Mouse (Mus musculus): ENCODE measurements around the gene Atn1. TPM values are rescaled to one million over a fixed set of nuclear protein-coding genes. Genes with fewer than 3 reads are reported as not detected.

Gene Atn1
- polyA plus RNA-seq, 1 experiment from 2014 or later, result 20.1 TPM

- H3K4me3 ChIP-seq, result no peak overlapping the region
- H3K9me3 ChIP-seq, result no peaks in the 10 kb centered on the region
- H3K27ac ChIP-seq, result no peak overlapping the region
- no peak overlapping the region for H3K4me2 ChIP-seq (replicated peaks)
- H3K9ac ChIP-seq, result no peak overlapping the region
- no peaks in the 10 kb centered on the region for H3K27me3 ChIP-seq
- WGBS, result 49% methylated on average over 3 of the region's 3 CpGs
- ATAC-seq (ENCODE audit: insufficient number of reproducible peaks, insufficient read depth, low FRiP score, low TSS enrichment), result peak; percentile 43; the same call in 1 of the 2 replicates
- H3K36me3 ChIP-seq, result peaks cover 76% of the 10 kb centered on the region
- no peaks in the 10 kb centered on the region for H3K4me1 ChIP-seq
These were observed 53.6 kb downstream of the Atn1 start for GRCm38 (mm10) chr6:124702784-124703103.

- 0 out of 2 replicates have a peak, but pooled peaks have one; percentile 25 for ATAC-seq (ENCODE audit: insufficient number of reproducible peaks, insufficient read depth, low FRiP score, low TSS enrichment)
- H3K9ac ChIP-seq, result no peak overlapping the region
- peaks cover 71% of the 10 kb centered on the region for H3K36me3 ChIP-seq
- H3K4me3 ChIP-seq, result no peak overlapping the region
- H3K4me2 ChIP-seq (replicated peaks), result no peak overlapping the region
- H3K9me3 ChIP-seq, result no peaks in the 10 kb centered on the region
- no peaks in the 10 kb centered on the region for H3K27me3 ChIP-seq
- no peak overlapping the region for H3K27ac ChIP-seq
- no peaks in the 10 kb centered on the region for H3K4me1 ChIP-seq
- WGBS, result 91% methylated on average over 17 of the region's 17 CpGs
These were observed 54.1 kb downstream of the Atn1 start for GRCm38 (mm10) chr6:124702102-124702783.

- 81% methylated on average over 8 of the region's 8 CpGs for WGBS
- Histone ChIP-seq H3K27me3 (no peaks in the 10 kb centered on the region), H3K4me1 (no peaks in the 10 kb centered on the region), H3K4me2 (replicated peaks) (no peak overlapping the region), H3K4me3 (no peak overlapping the region), H3K27ac (no peak overlapping the region), H3K9ac (no peak overlapping the region), H3K9me3 (no peaks in the 10 kb centered on the region), H3K36me3 (peaks cover 66% of the 10 kb centered on the region)
- ATAC-seq (ENCODE audit: insufficient number of reproducible peaks, insufficient read depth, low FRiP score, low TSS enrichment), result no peak
These were observed 55.0 kb downstream of the Atn1 start for GRCm38 (mm10) chr6:124701338-124701737.

- Histone ChIP-seq H3K9me3 (no peaks in the 10 kb centered on the region), H3K36me3 (peaks cover 56% of the 10 kb centered on the region), H3K27me3 (no peaks in the 10 kb centered on the region), H3K4me3 (no peak overlapping the region), H3K4me1 (no peaks in the 10 kb centered on the region), H3K9ac (no peak overlapping the region), H3K4me2 (replicated peaks) (no peak overlapping the region), H3K27ac (no peak overlapping the region)
- 80% methylated on average over 11 of the region's 11 CpGs for WGBS
- ATAC-seq (ENCODE audit: insufficient number of reproducible peaks, insufficient read depth, low FRiP score, low TSS enrichment), result no peak
These were observed 56.2 kb downstream of the Atn1 start for GRCm38 (mm10) chr6:124699962-124700610.

- no peak for ATAC-seq (ENCODE audit: insufficient number of reproducible peaks, insufficient read depth, low FRiP score, low TSS enrichment)
- Histone ChIP-seq H3K9me3 (no peaks in the 10 kb centered on the region), H3K4me1 (peaks cover 4% of the 10 kb centered on the region; the same call in 1 of the 2 replicates), H3K4me2 (replicated peaks) (no peak overlapping the region), H3K36me3 (peaks cover 49% of the 10 kb centered on the region), H3K4me3 (no peak overlapping the region), H3K27me3 (no peaks in the 10 kb centered on the region), H3K9ac (no peak overlapping the region), H3K27ac (no peak overlapping the region)
- 84% methylated on average over 4 of the region's 4 CpGs for WGBS
These were observed 57.0 kb downstream of the Atn1 start for GRCm38 (mm10) chr6:124699366-124699765.

- Histone ChIP-seq H3K4me3 (no peak overlapping the region), H3K27me3 (no peaks in the 10 kb centered on the region), H3K27ac (no peak overlapping the region), H3K4me2 (replicated peaks) (no peak overlapping the region), H3K4me1 (peaks cover 11% of the 10 kb centered on the region; the same call in 1 of the 2 replicates), H3K36me3 (peaks cover 42% of the 10 kb centered on the region), H3K9ac (no peak overlapping the region), H3K9me3 (no peaks in the 10 kb centered on the region)
- no peak for ATAC-seq (ENCODE audit: insufficient number of reproducible peaks, insufficient read depth, low FRiP score, low TSS enrichment)
- WGBS, result 84% methylated on average over 6 of the region's 6 CpGs
These were observed 57.6 kb downstream of the Atn1 start for GRCm38 (mm10) chr6:124698751-124699150.

- peaks cover 17% of the 10 kb centered on the region; the same call in 1 of the 2 replicates for H3K4me1 ChIP-seq
- 91% methylated on average over 7 of the region's 7 CpGs for WGBS
- no peak overlapping the region for H3K4me3 ChIP-seq
- no peaks in the 10 kb centered on the region for H3K27me3 ChIP-seq
- no peak overlapping the region for H3K4me2 ChIP-seq (replicated peaks)
- H3K27ac ChIP-seq, result no peak overlapping the region
- no peak overlapping the region for H3K9ac ChIP-seq
- H3K9me3 ChIP-seq, result no peaks in the 10 kb centered on the region
- ATAC-seq (ENCODE audit: insufficient number of reproducible peaks, insufficient read depth, low FRiP score, low TSS enrichment), result no peak
- H3K36me3 ChIP-seq, result peaks cover 21% of the 10 kb centered on the region
These were observed 59.7 kb downstream of the Atn1 start for GRCm38 (mm10) chr6:124696441-124697150.

GRCm38 (mm10) chr6:124694166-124694955 is 62.0 kb downstream of the Atn1 start:
- ATAC-seq (ENCODE audit: insufficient number of reproducible peaks, insufficient read depth, low FRiP score, low TSS enrichment), result no peak
- peaks cover 10% of the 10 kb centered on the region for H3K36me3 ChIP-seq
- H3K9me3 ChIP-seq, result no peaks in the 10 kb centered on the region
- WGBS, result 67% methylated on average over 15 of the region's 15 CpGs
- no peak overlapping the region for H3K4me3 ChIP-seq
- H3K4me1 ChIP-seq, result peaks cover 17% of the 10 kb centered on the region; the same call in 1 of the 2 replicates
- no peaks in the 10 kb centered on the region for H3K27me3 ChIP-seq
- H3K9ac ChIP-seq, result no peak overlapping the region
- no peak overlapping the region for H3K4me2 ChIP-seq (replicated peaks)
- no peak overlapping the region for H3K27ac ChIP-seq

GRCm38 (mm10) chr6:124693243-124693981 is 62.9 kb downstream of the Atn1 start:
- Histone ChIP-seq H3K27me3 (no peaks in the 10 kb centered on the region), H3K9me3 (no peaks in the 10 kb centered on the region), H3K9ac (no peak overlapping the region), H3K4me3 (no peak overlapping the region), H3K4me2 (replicated peaks) (no peak overlapping the region), H3K4me1 (peaks cover 17% of the 10 kb centered on the region; the same call in 1 of the 2 replicates), H3K36me3 (0 out of 2 replicates have a peak, but pooled peaks cover 6% of the 10 kb centered on the region), H3K27ac (no peak overlapping the region)
- WGBS, result 54% methylated on average over 15 of the region's 15 CpGs
- no peak for ATAC-seq (ENCODE audit: insufficient number of reproducible peaks, insufficient read depth, low FRiP score, low TSS enrichment)

All from embryonic facial prominence, embryonic 12.5 days (tissue).